Mouse (Mus musculus): ENCODE data around the gene 1600014C23Rik. TPM values are rescaled to one million over a fixed set of nuclear protein-coding genes. Genes with fewer than 3 reads are reported as not detected.

1600014C23Rik gene
- total RNA-seq, 2 experiments from 2014 or later = 1.3 TPM; not detected in 1

DNA sequence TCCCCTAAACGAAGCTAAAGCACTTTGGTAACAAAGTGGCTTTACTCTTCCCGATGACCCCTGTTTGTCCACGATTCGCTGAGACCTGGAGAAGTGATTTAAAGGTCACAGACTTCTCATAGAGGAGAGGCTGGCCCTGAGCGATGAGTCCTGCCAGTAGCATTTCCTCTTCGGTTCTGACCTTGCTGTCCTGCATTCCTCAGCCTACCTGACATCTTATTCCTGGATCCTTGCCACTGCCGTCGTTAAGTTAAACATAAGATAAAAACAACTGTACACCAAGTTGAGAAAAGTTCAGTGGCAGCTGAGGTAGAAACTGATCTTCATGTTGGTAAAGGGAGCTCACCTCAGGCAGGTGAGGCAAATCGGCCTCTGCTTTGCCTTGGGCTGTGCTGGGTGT is 44.5 kb downstream of the 1600014C23Rik start:
- DNase-seq = no peak

DNA sequence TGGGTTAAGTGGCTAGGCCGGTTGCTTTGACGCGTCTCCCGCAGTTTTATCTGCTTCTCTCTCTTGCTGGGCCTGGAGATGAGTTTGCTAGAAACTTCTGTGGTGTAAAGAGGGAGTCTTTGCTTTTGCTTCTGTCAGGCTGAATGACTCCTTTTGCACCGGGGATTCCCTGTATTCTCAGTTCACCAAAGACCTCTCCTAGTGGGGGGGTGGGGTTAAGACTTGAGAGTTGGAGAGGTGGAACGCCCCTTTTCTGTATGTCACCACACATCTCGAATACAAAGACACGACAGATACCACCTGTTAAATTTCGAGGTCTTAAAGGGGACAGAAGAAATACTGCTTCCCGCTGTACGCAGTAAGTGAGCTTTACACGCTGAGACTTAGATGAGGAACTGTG is 46.9 kb downstream of the 1600014C23Rik start, which contains the start of gene Tmem63b:
Tmem63b (minus strand) TSS at position 190 of the 400 bp plus-strand sequence.
- no peak for DNase-seq

DNA sequence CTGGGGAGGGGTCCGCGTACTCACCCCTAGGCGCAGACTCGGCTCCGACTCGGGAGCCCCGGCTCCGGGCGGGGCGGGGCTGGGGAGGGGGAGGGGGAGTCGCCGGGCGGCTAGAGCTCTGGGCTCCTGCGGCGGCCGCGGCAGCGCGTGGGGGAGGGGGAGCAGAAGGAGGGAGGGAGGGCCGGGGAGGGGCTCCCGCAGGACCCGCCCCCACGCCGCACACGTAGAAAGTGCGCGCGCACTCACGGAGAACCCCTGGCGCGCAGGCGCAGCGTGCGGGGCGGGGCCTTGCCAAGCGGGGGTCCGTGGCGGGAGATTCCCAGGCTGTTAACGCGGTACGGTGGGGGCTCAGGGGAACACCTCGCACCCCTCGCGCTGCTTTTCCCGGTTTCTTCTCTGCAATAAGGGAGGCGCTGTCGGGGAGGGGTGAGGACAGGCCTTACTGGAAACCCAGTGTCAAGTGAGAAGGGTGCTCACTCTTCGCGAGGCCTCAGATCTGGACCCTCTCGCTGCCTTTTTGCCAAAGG is 47.5 kb downstream of the 1600014C23Rik start, which contains the start of gene Mrpl14:
Mrpl14 (plus strand) TSS at position 230 of the 527 bp plus-strand sequence.
- DNase-seq = peak; percentile 93 to 95

DNA sequence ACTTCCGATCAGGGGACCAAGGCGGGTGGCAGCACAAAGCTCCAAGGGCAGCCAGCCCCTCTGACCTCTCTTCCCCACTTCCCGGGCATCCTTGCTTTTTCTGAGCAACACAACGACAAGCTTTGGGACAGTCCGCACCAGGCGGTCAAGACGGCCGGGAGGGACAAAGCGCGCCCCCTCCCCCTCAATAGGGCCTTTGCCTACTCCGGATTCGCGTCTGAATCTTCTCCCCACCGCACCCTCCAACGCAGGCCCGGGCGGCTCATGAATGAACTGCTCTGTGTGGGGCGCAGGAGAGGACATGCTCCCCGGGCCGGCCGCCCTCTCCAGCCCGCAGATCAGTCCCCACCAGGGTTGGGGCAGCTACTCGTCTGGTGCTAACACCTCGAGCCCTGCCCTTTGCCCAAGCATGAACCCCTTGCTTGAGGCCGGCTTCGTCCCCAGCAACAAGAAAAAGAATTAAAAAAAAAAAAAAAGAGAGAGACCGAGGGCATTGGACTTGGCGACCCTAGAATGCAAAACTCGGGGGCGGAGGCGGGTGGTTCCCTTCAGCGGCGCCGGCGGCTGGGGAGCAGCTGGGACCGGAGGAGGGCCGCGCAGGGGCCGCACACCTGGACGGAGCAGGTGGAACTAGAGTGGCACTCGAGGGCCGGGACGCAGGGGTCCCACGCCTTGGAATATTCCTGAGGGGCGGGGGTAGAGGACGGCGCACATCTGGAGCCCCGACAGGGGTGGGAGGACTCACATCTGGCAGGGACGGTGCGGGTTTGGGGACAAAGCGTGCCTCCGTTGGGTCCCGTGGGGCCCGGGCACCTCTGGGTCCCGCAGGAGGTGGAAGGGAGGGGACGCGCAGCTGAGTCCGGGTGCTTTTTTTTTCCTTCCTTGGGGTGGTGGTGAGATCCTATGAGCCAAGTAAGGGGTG is 48.2 kb downstream of the 1600014C23Rik start:
- peak; percentile 41 to 70 for DNase-seq

DNA sequence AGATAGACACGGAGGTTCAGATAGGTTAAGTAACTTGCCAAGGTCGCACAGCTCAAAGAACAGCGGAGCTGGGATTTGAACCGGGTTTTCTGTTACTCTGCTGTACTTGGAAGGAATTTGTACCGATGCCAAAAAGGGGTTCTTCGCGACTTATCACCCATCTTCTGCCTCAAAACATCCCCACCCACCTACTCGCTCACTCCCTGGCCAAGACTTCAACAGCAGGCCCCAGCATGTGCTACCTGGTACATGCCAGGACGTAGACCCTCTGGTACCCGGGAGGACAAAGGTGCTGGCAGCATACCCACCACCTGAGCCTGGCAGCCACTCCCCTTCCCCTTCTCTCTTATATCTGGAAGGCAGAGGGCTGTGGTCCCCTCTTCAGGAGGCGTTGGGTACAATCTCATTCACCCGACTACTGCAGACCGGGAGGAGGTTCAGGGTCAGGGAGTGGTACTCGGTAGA is 48.9 kb downstream of the 1600014C23Rik start:
- DNase-seq = no peak

Other genes with a start within 250 kb of the 1600014C23Rik start
- gene Aars2, start 227.0 kb downstream of the 1600014C23Rik start, total RNA-seq (2021) = 10 to 100 TPM; 17.7 to 19.7 TPM
- not detected for gene Tcte1, start 210.4 kb downstream of the 1600014C23Rik start, total RNA-seq (2021)
- gene Tmem151b, start 184.2 kb downstream of the 1600014C23Rik start, total RNA-seq (2021) = under 1 TPM in 1 of 2 experiments, not detected in 1; 0.05 TPM
- gene Nfkbie, start 178.1 kb downstream of the 1600014C23Rik start, total RNA-seq (2021) = 1 to 10 TPM; 1.2 to 3.1 TPM
- 10 to 100 TPM; 23.4 to 26.0 TPM for gene Slc35b2, start 170.0 kb downstream of the 1600014C23Rik start, total RNA-seq (2021)
- 1,000 to 10,000 TPM; 1,354 to 1,581 TPM for gene Hsp90ab1, start 160.6 kb downstream of the 1600014C23Rik start, total RNA-seq (2021)
- 10 to 100 TPM; 65.0 to 67.4 TPM for gene Slc29a1, start 134.2 kb downstream of the 1600014C23Rik start, total RNA-seq (2021)
- not detected for gene Mymx, start 131.7 kb downstream of the 1600014C23Rik start, total RNA-seq (2021)
- under 1 TPM; 0.17 to 0.57 TPM for gene Capn11, start 74.5 kb downstream of the 1600014C23Rik start, total RNA-seq (2021)
- gene Mrpl14, start 47.5 kb downstream of the 1600014C23Rik start, total RNA-seq (2021) = 100 to 1,000 TPM; 160 to 167 TPM
- gene Tmem63b, start 46.9 kb downstream of the 1600014C23Rik start, total RNA-seq (2021) = 10 to 100 TPM; 91.7 to 95.7 TPM

All from heart, adult 18-20 months (tissue).